Mouse (Mus musculus): ENCODE results near the gene Etv6. TPM values are rescaled to one million over a fixed set of nuclear protein-coding genes. Genes with fewer than 3 reads are reported as not detected.

Etv6 gene
- total and polyA plus RNA-seq, 2 experiments from 2014 or later = 6.1 to 30.3 TPM

DNA sequence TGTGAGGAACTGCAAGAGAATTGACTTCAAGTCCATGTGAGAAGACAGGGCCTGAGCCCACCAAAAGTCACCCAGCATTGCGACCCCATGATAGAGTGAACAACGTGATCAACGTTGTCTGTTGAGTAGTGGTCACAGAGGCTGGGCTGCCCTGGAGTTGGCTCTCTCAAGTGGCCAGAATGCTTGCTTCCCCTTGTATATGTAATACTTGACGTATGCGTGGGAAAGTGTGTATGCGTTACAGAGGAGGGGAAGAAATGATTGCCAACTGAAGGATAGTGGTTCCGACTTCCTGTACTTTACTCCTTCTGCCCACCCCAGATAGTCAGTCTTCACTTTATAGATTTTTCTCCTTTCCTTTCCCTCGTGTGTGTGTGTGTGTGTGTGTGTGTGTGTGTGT is 59.1 kb downstream of the Etv6 start:
- WGBS = 80% methylated on average over 8 of the region's 8 CpGs
- ATAC-seq (ENCODE audit: insufficient read depth, low read depth) (no peak), DNase-seq (ENCODE audit: low spot score) (no peak)
- no peak overlapping the region for H3K4me2 ChIP-seq (ENCODE audit: low read depth, low read length)
- no peak overlapping the region for H3K9ac ChIP-seq (replicated peaks; ENCODE audit: low read depth, low read length)
- peaks cover 14% of the 10 kb centered on the region for H3K4me1 ChIP-seq (ENCODE audit: control insufficient read depth, insufficient read depth)
- H3K36me3 ChIP-seq (replicated peaks; ENCODE audit: control insufficient read depth, insufficient read depth, low read length) = peaks cover 3% of the 10 kb centered on the region; the same call in 1 of the 2 replicates
- H3K4me3 ChIP-seq (ENCODE audit: low read depth, low read length) = no peak overlapping the region
- no peaks in the 10 kb centered on the region for H3K27me3 ChIP-seq (ENCODE audit: control insufficient read depth, insufficient read depth, low read length)
- TF ChIP-seq CTCF (IDR thresholded peaks at IDR 0.05; ENCODE audit: low read depth) (no peak), EP300 (IDR thresholded peaks at IDR 0.05; ENCODE audit: low read depth) (no peak)
- no peak overlapping the region for H3K27ac ChIP-seq (ENCODE audit: low read depth)
- no peaks in the 10 kb centered on the region for H3K9me3 ChIP-seq (replicated peaks; ENCODE audit: control insufficient read depth, low read length)

DNA sequence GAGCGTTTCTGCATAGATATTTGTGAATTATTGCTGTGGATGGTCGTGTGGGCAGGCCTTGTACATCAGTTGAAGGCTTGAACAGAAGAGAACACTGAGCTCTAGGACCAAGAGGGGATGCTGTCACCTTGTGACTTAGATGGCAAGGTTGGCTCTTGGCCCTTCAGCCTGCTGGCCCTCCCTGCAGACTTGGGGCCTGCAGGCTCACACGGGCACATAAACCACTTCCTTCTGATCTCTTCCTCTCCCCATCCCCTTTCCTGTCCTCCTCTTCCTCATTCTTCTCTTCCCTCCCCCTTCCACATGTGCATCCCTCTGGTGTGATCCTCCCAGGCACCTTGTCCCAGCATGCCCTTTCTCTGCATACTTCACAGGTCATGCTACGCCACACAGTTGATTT is 60.1 kb downstream of the Etv6 start:
- Histone ChIP-seq H3K36me3 (replicated peaks; ENCODE audit: control insufficient read depth, insufficient read depth, low read length) (peaks cover 3% of the 10 kb centered on the region; the same call in 1 of the 2 replicates), H3K27me3 (ENCODE audit: control insufficient read depth, insufficient read depth, low read length) (no peaks in the 10 kb centered on the region), H3K9ac (replicated peaks; ENCODE audit: low read depth, low read length) (no peak overlapping the region), H3K4me2 (ENCODE audit: low read depth, low read length) (no peak overlapping the region), H3K4me1 (ENCODE audit: control insufficient read depth, insufficient read depth) (peaks cover 4% of the 10 kb centered on the region), H3K27ac (ENCODE audit: low read depth) (no peak overlapping the region), H3K9me3 (replicated peaks; ENCODE audit: control insufficient read depth, low read length) (no peaks in the 10 kb centered on the region), H3K4me3 (ENCODE audit: low read depth, low read length) (no peak overlapping the region)
- TF ChIP-seq EP300 (IDR thresholded peaks at IDR 0.05; ENCODE audit: low read depth) (no peak), CTCF (IDR thresholded peaks at IDR 0.05; ENCODE audit: low read depth) (no peak)
- DNase-seq (ENCODE audit: low spot score) = no peak
- ATAC-seq (ENCODE audit: insufficient read depth, low read depth) = no peak
- 65% methylated on average over 4 of the region's 4 CpGs for WGBS

- WGBS = 88% methylated on average over 11 of the region's 11 CpGs
- Histone ChIP-seq H3K27me3 (ENCODE audit: control insufficient read depth, insufficient read depth, low read length) (no peaks in the 10 kb centered on the region), H3K9me3 (replicated peaks; ENCODE audit: control insufficient read depth, low read length) (no peaks in the 10 kb centered on the region), H3K4me3 (ENCODE audit: low read depth, low read length) (no peak overlapping the region), H3K4me2 (ENCODE audit: low read depth, low read length) (no peak overlapping the region), H3K4me1 (ENCODE audit: control insufficient read depth, insufficient read depth) (peaks cover 9% of the 10 kb centered on the region; the same call in 1 of the 2 replicates), H3K36me3 (replicated peaks; ENCODE audit: control insufficient read depth, insufficient read depth, low read length) (no peaks in the 10 kb centered on the region), H3K27ac (ENCODE audit: low read depth) (no peak overlapping the region), H3K9ac (replicated peaks; ENCODE audit: low read depth, low read length) (no peak overlapping the region)
- TF ChIP-seq CTCF (IDR thresholded peaks at IDR 0.05; ENCODE audit: low read depth) (no peak), EP300 (IDR thresholded peaks at IDR 0.05; ENCODE audit: low read depth) (no peak)
- ATAC-seq (ENCODE audit: insufficient read depth, low read depth) (no peak), DNase-seq (ENCODE audit: low spot score) (no peak)
Measured at GRCm38 (mm10) chr6:134099976-134100743, 64.7 kb downstream of the Etv6 start.

DNA sequence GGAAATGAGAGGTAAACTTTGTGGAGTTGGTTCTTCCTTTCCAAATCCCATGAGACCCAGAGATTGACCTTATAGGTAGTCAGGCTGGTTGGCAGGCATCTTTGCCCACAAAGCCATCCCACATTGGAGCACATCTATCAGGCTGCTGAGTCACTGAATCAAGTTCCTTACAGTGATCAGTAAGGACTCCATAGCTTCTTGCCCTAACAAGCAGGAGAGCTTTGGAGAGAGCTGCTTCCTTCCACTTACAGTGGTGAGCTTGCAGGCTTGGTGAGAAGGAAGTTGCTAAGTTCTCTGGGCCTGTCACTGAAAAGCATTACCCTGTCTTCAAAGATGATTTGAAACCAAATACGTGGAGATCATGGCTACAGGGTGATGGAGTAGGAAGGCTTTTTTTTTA is 66.9 kb downstream of the Etv6 start:
- TF ChIP-seq EP300 (IDR thresholded peaks at IDR 0.05; ENCODE audit: low read depth) (no peak), CTCF (IDR thresholded peaks at IDR 0.05; ENCODE audit: low read depth) (no peak)
- H3K9ac ChIP-seq (replicated peaks; ENCODE audit: low read depth, low read length) = no peak overlapping the region
- ATAC-seq (ENCODE audit: insufficient read depth, low read depth) (no peak), DNase-seq (ENCODE audit: low spot score) (no peak)
- peaks cover 26% of the 10 kb centered on the region for H3K4me1 ChIP-seq (ENCODE audit: control insufficient read depth, insufficient read depth)
- no peaks in the 10 kb centered on the region for H3K36me3 ChIP-seq (replicated peaks; ENCODE audit: control insufficient read depth, insufficient read depth, low read length)
- H3K27ac ChIP-seq (ENCODE audit: low read depth) = no peak overlapping the region
- no peaks in the 10 kb centered on the region for H3K27me3 ChIP-seq (ENCODE audit: control insufficient read depth, insufficient read depth, low read length)
- H3K4me2 ChIP-seq (ENCODE audit: low read depth, low read length) = no peak overlapping the region
- no peaks in the 10 kb centered on the region for H3K9me3 ChIP-seq (replicated peaks; ENCODE audit: control insufficient read depth, low read length)
- 82% methylated on average over 1 of the region's 1 CpGs for WGBS
- no peak overlapping the region for H3K4me3 ChIP-seq (ENCODE audit: low read depth, low read length)

DNA sequence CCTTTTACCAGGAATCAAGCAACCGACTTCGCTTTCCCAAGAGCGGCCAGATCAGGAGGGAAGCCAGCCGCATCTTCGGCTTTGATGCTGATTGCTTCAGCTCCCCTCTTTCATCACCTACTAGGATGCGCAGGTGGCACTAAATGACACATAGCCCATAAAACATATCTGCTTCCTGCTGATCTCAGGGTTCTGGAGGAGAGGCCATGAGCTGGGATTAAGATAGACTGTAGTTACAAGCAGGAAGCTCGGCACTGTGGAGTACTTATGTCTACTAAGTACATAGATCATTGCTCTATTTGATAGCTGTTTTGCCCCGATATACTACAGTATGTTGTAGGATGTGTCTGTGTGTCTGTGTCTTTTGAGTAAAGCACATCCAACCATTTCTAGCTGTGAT is 68.0 kb downstream of the Etv6 start:
- ATAC-seq (ENCODE audit: insufficient read depth, low read depth) (no peak), DNase-seq (ENCODE audit: low spot score) (no peak)
- Histone ChIP-seq H3K36me3 (replicated peaks; ENCODE audit: control insufficient read depth, insufficient read depth, low read length) (no peaks in the 10 kb centered on the region), H3K9me3 (replicated peaks; ENCODE audit: control insufficient read depth, low read length) (no peaks in the 10 kb centered on the region), H3K4me1 (ENCODE audit: control insufficient read depth, insufficient read depth) (peaks cover 30% of the 10 kb centered on the region), H3K4me3 (ENCODE audit: low read depth, low read length) (no peak overlapping the region), H3K9ac (replicated peaks; ENCODE audit: low read depth, low read length) (no peak overlapping the region), H3K4me2 (ENCODE audit: low read depth, low read length) (no peak overlapping the region), H3K27ac (ENCODE audit: low read depth) (no peak overlapping the region), H3K27me3 (ENCODE audit: control insufficient read depth, insufficient read depth, low read length) (no peaks in the 10 kb centered on the region)
- TF ChIP-seq CTCF (IDR thresholded peaks at IDR 0.05; ENCODE audit: low read depth) = no peak
- no peak for TF ChIP-seq EP300 (IDR thresholded peaks at IDR 0.05; ENCODE audit: low read depth)
- 83% methylated on average over 8 of the region's 8 CpGs for WGBS

Data from heart, postnatal 0 days (tissue).